Mouse (Mus musculus) cerebellum, postnatal 25 days (tissue): ENCODE results near the gene Cd47.
A peak's percentile ranks its signal among the peaks of the same experiment; 100 is the strongest.

Source experiments
- DNase-seq, 2 experiments: peaks; one replicate each; pipeline ENCODE4 v3.0.0; 2021; ENCODE audit warnings: mixed read lengths in 2 of 2

Cd47 gene

DNA sequence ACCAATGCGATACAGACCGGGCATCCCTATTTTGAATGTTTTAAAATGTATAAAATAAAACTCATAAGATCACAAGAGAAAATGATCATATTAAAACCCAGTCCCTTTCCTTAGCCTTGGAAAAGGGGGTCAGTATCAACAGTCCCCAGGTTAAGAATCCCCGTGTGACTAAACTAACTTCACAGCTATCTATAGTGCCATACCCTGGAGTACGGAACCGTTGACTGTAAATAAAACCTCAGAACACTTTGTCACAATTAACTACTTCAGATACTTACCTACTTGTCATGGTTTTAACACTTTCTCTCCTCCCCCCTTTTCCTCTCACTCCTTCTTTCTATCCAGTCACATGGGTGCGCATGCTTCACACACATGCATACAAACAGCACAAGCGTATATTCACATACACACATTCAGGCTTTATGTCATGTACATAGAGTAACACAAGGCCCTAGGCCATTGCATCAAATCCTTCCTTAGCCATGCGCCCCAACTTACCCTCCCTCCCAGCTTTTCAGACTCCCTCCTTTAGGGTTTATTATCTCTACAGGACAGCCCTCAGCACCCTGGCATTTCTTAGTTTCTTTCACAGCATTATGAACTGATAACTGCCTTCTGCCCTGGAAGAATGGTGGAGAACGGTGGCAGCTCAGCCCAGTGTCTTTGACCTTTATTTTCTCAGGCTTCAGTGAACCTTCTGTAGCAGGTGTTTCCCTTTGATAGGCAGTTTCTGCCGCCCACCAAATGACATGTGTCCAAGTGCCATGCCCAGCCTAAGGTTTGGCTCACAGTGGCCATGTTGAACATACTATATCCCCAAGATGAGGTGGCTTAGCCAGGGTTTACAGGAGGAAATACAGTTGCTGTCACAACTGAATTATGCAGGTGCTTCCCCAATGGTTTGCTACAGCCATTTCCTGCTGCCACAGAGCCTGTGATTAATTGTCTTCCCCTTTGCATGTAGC, at the start of gene Cd47:
Gene Cd47 (plus strand): TSS at position 937 of the 965 bp plus-strand sequence.
- DNase-seq, result no peak

- no peak for DNase-seq
These were observed 47.4 kb upstream of the Cd47 start for GRCm38 (mm10) chr16:49752906-49753305.

DNA sequence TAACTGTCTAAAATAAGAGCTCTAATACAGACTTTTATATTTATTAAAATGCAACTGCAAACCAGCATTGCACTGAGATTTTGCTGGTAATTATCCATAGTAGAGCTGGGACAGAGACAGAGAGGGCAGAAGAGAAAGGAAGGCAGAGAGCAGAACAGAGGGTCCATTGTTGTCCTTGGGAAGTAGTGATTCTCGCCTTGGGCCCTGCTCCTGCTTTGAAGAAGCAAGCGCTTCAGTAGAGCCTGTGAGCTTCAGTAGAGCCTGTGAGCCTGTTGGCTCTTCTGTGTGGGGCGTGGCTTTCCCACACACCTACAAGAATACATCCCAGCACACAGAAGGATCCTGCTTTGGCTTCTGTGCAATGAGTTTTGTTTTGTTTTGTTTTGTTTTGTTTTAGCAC, 47.0 kb upstream of the Cd47 start:
- DNase-seq, result no peak

- DNase-seq, result no peak
These were observed 39.7 kb upstream of the Cd47 start for GRCm38 (mm10) chr16:49760517-49761203.

DNA sequence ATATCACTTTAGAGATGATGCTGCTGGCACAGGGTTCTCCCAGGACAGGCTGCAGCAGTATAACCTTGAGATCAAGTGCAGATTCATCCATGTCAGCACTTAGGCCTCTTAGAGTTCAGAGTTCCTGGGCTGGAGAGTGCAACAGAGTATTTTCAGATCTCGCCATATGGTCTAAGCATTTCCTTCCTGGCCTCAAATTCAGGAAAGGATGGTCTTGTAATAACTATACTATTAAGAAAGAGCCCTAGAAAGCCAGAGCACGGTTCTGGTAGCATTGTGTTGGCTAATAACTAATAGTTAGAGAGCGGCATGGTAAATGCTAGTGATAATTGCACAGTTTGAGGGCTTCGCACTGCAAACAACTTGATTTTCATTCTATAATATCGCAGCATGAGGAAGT, 38.4 kb upstream of the Cd47 start:
- DNase-seq, result no peak

GRCm38 (mm10) chr16:49766326-49766725, 34.0 kb upstream of the Cd47 start:
- DNase-seq, result peak in 1 of 2 experiments; percentile 29

DNA sequence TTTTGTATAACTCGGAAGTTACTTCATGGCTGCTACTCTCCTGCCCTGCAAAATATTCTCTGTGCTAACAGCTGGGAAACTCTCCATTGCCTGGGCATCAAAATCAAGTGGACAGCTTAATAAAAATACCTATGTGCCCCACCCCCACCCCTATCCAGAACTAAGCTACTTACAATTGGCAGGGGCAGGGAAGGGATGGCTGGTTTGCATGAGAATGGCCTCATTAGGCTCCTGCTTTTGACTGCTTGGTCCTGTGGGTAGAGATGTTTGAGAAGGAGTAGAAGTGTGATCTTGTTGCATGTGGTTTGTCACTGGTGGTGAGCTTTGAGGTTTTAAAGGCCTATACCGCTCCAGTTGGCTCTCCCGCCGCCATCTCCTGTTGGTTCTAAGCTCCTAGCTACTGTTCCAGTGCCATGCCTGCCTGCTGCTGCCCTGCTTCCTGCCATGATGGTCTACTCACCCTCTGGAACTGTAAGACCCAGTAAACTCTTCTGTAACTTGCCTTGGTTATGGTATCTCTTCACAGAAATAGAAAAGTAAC, 31.8 kb upstream of the Cd47 start:
- no peak for DNase-seq

DNA sequence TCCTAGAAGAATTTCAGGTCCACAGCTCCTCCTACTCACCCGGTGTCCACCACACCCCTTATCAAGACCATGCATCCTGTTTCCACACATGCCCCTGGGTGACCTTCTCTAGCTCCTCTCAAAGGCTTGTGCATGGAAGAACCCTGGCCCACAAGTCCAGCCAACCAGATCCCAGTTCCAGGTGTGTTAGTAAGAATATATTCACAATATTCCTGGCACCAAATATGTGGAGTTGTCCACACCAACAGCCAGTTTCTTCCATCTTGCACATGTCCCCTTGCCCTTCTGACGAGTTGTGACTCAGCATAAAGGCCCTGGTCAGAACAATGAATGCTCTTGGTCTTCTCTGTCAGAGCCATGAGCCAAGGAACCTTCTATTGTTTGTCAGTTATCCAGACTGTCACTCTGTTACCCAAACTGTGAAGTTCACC, 30.5 kb upstream of the Cd47 start:
- no peak for DNase-seq

DNA sequence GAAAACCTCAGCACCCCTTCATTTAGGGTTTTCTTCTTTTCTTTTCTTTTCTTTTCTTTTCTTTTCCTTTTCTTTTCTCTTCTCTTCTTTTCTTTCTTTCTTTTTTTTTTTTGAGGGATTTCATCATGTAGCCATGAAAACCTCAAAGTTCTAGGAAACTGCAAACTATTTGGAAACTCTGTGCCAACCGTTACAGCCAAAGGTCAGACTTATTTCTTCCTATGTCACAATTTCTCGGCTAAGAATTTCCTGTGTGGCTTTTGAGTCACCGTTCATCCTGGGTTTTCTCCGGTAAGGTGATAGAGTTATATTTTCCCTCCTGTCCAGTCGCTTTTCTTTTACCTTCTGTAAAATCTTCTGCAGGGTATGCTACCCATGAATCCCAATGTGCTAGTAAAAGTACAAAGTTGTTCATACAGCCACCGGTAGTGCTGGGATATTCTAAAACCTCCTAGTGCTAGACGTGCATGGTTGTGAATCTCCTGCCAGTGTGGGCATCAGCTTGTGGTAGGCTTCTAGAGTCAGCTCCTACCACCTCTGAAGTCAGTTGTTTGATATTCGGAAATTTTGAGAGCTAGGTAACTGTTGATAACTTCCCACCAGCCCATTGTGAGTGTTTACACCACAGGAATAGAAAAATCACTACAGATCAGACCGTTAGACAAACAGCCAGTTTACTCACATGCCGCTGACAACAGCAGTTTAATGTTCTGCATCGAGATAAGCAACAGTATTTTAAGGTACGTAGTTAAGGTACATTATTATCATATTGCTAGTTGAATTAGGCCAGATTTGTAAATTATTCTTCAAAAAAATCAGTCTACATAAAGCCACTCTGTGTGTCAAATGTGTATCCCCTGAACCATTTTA, 29.8 kb upstream of the Cd47 start:
- DNase-seq, result no peak

GRCm38 (mm10) chr16:49771609-49772396, 28.5 kb upstream of the Cd47 start:
- DNase-seq, result no peak

DNA sequence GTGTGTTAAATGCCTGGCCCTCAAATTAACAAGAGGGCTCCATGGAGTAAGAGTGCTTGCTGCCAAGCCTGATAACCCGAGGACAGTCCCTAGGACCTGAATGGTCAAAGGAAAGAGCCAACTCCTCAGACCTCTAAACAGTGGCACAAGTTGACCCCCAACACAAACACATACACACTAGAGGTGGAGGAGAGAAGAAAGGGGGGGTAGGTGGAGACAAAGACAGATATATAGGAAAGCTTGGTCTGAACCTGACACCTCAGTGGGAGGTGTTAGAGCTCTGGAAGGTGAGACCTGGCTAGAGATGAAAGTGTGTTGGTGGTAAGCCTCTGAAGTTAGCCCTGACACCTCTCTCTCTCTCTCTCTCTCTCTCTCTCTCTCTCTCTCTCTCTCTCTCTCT, 27.8 kb upstream of the Cd47 start:
- no peak for DNase-seq

DNA sequence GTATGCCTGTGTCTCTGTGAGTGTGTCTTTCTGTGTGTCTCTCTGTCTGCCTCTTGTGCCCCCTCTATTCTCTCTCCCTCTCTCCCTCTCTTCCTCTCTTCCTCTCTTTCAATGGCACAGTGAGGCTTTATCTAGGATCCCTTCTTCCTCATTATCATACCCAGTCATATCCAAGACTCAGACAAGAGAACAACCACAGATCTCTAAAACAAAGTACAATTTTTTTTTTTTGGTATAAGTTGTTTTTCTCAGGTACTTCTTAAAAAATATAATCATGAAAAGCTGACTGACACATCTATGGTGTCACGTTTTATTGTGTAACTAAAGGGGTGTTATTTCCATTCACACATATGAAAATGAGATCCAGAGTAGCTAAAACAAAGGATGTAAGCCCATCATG, 27.3 kb upstream of the Cd47 start:
- DNase-seq, result no peak

DNA sequence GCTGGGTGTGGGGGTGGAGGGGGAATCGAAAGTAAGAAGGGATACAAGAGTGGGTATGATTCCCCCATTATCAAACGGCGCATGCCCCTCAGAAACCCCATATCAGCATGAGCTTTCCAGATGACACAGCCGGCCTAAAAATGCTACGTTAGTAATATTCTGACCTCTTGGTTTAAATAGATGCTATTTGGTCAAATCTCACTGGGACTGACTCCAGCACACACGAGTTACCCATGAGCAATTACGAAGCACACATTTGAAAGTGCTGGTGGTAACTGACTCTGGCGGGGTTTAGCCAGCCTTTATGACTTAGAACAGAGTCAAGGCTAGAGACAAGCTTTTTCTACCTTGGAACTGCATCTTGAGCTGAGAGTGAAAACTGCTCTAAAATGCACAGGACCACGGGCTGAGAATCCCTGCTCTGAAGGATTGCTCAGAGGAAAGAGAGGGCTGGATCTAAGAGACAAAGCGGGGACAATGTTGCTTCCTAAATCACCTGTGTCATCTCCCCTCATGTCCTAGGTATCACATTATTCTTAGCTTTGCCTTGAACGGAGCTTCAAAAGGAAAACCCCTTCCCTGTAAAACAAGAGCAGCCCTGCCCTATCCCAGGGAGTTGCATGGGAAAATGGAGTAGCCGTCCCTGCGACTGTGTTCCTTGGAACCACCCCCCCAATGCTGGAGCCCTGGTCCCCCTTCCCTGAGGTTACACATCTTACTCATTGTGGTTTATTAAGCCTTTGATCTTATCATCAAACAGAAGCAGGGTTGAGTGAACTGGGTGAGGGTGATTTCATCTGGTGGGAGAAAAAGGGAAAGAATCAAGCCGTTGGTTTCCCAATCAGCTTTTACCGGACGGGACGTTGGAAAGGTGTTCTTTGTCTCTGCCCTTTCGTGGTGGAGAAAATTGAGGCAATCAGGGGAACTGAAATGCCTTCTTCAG, 26.0 kb upstream of the Cd47 start:
- no peak for DNase-seq

- peak; percentile 47 to 61 for DNase-seq
These were observed 25.0 kb upstream of the Cd47 start for GRCm38 (mm10) chr16:49775002-49775966.

- no peak for DNase-seq
These were observed 23.4 kb upstream of the Cd47 start for GRCm38 (mm10) chr16:49776981-49777380.

DNA sequence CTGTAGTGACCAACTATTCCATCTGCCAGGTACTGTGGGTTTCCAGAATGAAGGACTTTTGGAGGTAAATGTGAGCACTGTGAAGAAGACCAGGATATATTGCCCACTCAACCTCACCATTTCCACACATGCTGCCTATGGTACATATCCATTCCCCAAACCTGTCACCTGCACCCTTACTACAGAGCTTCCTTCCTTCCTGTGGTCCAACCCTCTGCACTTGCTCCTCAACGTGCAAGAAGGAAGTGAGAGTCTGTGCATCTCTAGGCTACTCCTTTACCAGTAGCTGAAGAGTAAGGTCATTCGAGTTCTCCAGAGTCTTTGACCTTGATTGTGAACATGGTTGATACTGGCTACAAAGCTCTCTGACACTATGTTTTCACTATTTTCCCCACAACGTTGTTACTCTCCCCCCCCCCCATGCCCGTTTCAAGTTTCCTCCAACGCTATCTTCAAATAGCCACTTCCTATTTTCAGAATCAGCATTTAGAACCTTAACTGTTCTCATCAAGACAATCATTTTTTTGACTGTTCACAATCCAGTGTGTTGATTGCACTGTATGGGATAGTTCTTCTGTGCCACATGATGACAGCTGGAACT, 18.7 kb upstream of the Cd47 start:
- no peak for DNase-seq

DNA sequence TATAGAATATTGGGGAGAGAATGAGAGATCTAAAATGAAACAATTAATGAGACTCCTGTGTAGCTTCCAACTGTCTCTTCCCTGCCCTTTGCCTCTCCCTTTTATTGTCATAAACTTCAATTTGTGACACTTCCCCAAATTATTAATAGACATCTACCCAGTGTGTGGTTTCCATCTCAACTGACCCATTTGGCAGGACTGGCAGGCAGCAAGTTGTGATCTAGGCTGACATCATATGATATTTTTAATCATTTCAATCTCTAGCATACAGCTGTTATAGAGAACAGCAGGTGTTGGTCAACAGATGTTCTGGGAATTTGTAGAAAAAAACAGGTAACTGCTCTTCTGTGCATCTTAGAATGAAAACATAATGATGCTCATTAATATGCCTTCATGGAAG, 17.0 kb upstream of the Cd47 start:
- DNase-seq, result no peak

- no peak for DNase-seq
These were observed 14.2 kb upstream of the Cd47 start for GRCm38 (mm10) chr16:49786116-49786515.

GRCm38 (mm10) chr16:49787714-49788113, 12.6 kb upstream of the Cd47 start:
- DNase-seq, result no peak
